11 mouse cellular contexts compared by ENCODE assay signal in the genomic region with DNA sequence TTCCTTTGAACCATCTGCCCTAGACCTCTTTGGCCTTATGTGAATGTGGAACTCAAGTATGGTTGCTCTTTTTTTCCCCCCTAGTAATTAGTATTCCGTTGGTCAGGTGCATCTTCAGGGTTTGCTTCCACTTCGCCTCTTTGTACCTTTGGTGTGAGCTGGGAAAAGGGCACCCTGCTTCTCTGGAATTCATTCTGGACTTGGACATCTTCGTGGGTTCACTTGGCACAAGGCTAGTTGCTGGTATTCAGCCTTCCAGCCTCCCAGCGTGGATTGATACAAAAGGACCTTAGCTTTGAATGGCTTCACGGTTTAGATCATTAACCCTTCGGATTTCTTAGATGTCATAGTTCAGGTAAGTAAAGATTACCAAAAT. TPM values are rescaled to one million over a fixed set of nuclear protein-coding genes. Genes with fewer than 3 reads are reported as not detected.
A peak's percentile ranks its signal among the peaks of the same experiment; 100 is the strongest.
DNase-seq lines count a peak whose midpoint lies in the region; ATAC-seq and TF ChIP-seq lines count a peak whose summit lies in the region.
"Had no signal": no experiment of that assay in that cellular context is flagged by ENCODE, and none has a peak within 500 bp of the region (broad histone marks: within the 10 kb centered on the region; RNA-seq: fewer than 3 reads in every experiment).

No protein-coding gene starts in this region.

- no peak for TF ChIP-seq POLR2A in thymus, adult 2 months (IDR thresholded peaks at IDR 0.05; ENCODE audit: control insufficient read depth, extremely low read depth, insufficient read depth, low read length, poor library complexity)

- no peaks in the 10 kb centered on the region for H3K36me3 ChIP-seq in heart, embryonic 12.5 days
- no peaks in the 10 kb centered on the region for H3K36me3 ChIP-seq in forebrain, embryonic 13.5 days (ENCODE audit: poor library complexity, severe bottlenecking)
- H3K36me3 ChIP-seq in limb, embryonic 15.5 days, result no peaks in the 10 kb centered on the region
- H3K36me3 ChIP-seq in thymus, adult 2 months (ENCODE audit: control insufficient read depth, insufficient read depth, low read length), result no peaks in the 10 kb centered on the region

- H3K27ac ChIP-seq in heart, embryonic 12.5 days (ENCODE audit: poor library complexity, severe bottlenecking), result no peak overlapping the region
- H3K27ac ChIP-seq in forebrain, embryonic 13.5 days, result peak overlapping the region; percentile 78; the same call in 1 of the 2 replicates
- H3K27ac ChIP-seq in limb, embryonic 15.5 days, result no peak overlapping the region
- no peak overlapping the region for H3K27ac ChIP-seq in thymus, adult 2 months (ENCODE audit: control insufficient read depth, insufficient read depth, low read length)

- no peak for DNase-seq in heart, adult 8-10 months (ENCODE audit: low spot score)
- DNase-seq in cerebellum, adult 11 months, result peak; percentile 65
- no peak for DNase-seq in thymus, adult 2 months
- no peak for DNase-seq in adrenal gland, adult 2 months
- DNase-seq in thymus, postnatal 36 days, result no peak
- DNase-seq: kidney, adult 2 months; lung, embryonic 14.5 days had no signal

- H3K9ac ChIP-seq in heart, embryonic 12.5 days, result no peak overlapping the region
- no peak overlapping the region; the same call in 1 of the 2 replicates for H3K9ac ChIP-seq in forebrain, embryonic 13.5 days
- no peak overlapping the region for H3K9ac ChIP-seq in limb, embryonic 15.5 days
- H3K9ac ChIP-seq: lung, embryonic 14.5 days had no signal

- no peak for ATAC-seq in heart, embryonic 12.5 days (ENCODE audit: insufficient number of reproducible peaks, low FRiP score)
- no peak for ATAC-seq in forebrain, embryonic 13.5 days
- ATAC-seq in limb, embryonic 15.5 days (ENCODE audit: insufficient number of reproducible peaks, low FRiP score, low TSS enrichment, low read depth), result no peak

- H3K9me3 ChIP-seq in heart, embryonic 12.5 days (replicated peaks), result no peaks in the 10 kb centered on the region
- H3K9me3 ChIP-seq in forebrain, embryonic 13.5 days (replicated peaks), result no peaks in the 10 kb centered on the region
- no peaks in the 10 kb centered on the region for H3K9me3 ChIP-seq in limb, embryonic 15.5 days

- WGBS in heart, embryonic 12.5 days, result 29% methylated on average over 6 of the region's 6 CpGs
- 4% methylated on average over 6 of the region's 6 CpGs for WGBS in forebrain, embryonic 13.5 days
- 28% methylated on average over 6 of the region's 6 CpGs for WGBS in limb, embryonic 15.5 days
- WGBS in thymus, adult 2 months, result 36% methylated on average over 6 of the region's 6 CpGs

- no peak for TF ChIP-seq CTCF in thymus, adult 2 months (IDR thresholded peaks at IDR 0.05; ENCODE audit: borderline replicate concordance, control insufficient read depth, extremely low read depth, insufficient read depth, low read length, poor library complexity)

- peak overlapping the region; percentile 98 for H3K4me2 ChIP-seq in heart, embryonic 12.5 days
- peak overlapping the region; percentile 91 for H3K4me2 ChIP-seq in forebrain, embryonic 13.5 days
- H3K4me2 ChIP-seq in limb, embryonic 15.5 days, result peak overlapping the region; percentile 82

- peaks cover 21% of the 10 kb centered on the region for H3K27me3 ChIP-seq in heart, embryonic 12.5 days (replicated peaks)
- no peaks in the 10 kb centered on the region for H3K27me3 ChIP-seq in forebrain, embryonic 13.5 days
- H3K27me3 ChIP-seq in limb, embryonic 15.5 days, result peaks cover 13% of the 10 kb centered on the region
- no peaks in the 10 kb centered on the region for H3K27me3 ChIP-seq in thymus, adult 2 months (ENCODE audit: control insufficient read depth, insufficient read depth, low read length)

- H3K4me1 ChIP-seq in heart, embryonic 12.5 days (replicated peaks), result no peaks in the 10 kb centered on the region
- H3K4me1 ChIP-seq in forebrain, embryonic 13.5 days, result peaks cover 20% of the 10 kb centered on the region
- H3K4me1 ChIP-seq in limb, embryonic 15.5 days, result peaks cover 8% of the 10 kb centered on the region
- H3K4me1 ChIP-seq in thymus, adult 2 months (replicated peaks; ENCODE audit: control insufficient read depth, insufficient read depth, low read length), result no peaks in the 10 kb centered on the region

- peak overlapping the region; percentile 67; the same call in 1 of the 2 replicates for H3K4me3 ChIP-seq in heart, embryonic 12.5 days
- H3K4me3 ChIP-seq in forebrain, embryonic 13.5 days, result peak overlapping the region; percentile 67
- H3K4me3 ChIP-seq in limb, embryonic 15.5 days, result peak overlapping the region; percentile 51
- no peak overlapping the region for H3K4me3 ChIP-seq in thymus, adult 2 months (ENCODE audit: control insufficient read depth, insufficient read depth, low read length)

RNA-seq across cellular contexts. Expression of a gene that starts 1.3 kb away (rescaled TPM):
- polyA plus RNA-seq in heart, embryonic 12.5 days (2016; fragmentation: Nextera tagmentation; extraction: Ambion mirVana), result 0.42 and 0.95 TPM in 2 replicates
- not detected for total RNA-seq in heart, adult 8-10 months (2022)
- polyA plus RNA-seq in forebrain, embryonic 13.5 days (2015; fragmentation: Nextera tagmentation; extraction: Ambion mirVana), result 10.8 and 11.8 TPM in 2 replicates
- 0.47 and 0.82 TPM in 2 replicates for polyA plus RNA-seq in limb, embryonic 15.5 days (2015; fragmentation: Nextera tagmentation; extraction: Ambion mirVana)
- polyA plus RNA-seq in thymus, adult 2 months (2012; rRNA removed), result 0.06 TPM in 1 of 2 replicates, not detected in the other
- under 1 TPM in 1 of 2 experiments, not detected in 1; 0.26 TPM for total RNA-seq in adrenal gland, adult 2 months (2021)
- not detected in 2 replicates for polyA plus RNA-seq in adrenal gland, adult 2 months (2012; rRNA removed)
- polyA plus RNA-seq: C2C12; kidney, adult 2 months; lung, embryonic 14.5 days had no signal
